Mouse (Mus musculus) midbrain, embryonic 16.5 days (tissue): ENCODE results near the gene Vps52. TPM values are rescaled to one million over a fixed set of nuclear protein-coding genes. Genes with fewer than 3 reads are reported as not detected.
"Not testable (repeated sequence)": the region's sequence is repeated elsewhere in the genome, so short reads cannot be mapped to it uniquely, and the experiment has no call there.

Experiments used
- ATAC-seq: fragments of 200-750 bp; cut with Nextera tagmentation; 2 replicates; pipeline ENCODE4 v1.8.0; 2017; ENCODE audit warnings: moderate TSS enrichment
- H3K27ac ChIP-seq: fragments of 300-500 bp; sonication (generic); 2 replicates; pipeline ENCODE4 v1.5.1; 2014; ENCODE audit warnings: mild to moderate bottlenecking, low read length, mixed read lengths
- H3K27me3 ChIP-seq: fragments of 300-500 bp; sonication (generic); 2 replicates; pipeline ENCODE4 v1.6.1; 2014; ENCODE audit warnings: low read depth, low read length, mixed read lengths; ENCODE audit not compliant: control insufficient read depth, insufficient read depth
- H3K36me3 ChIP-seq: fragments of 300-500 bp; sonication (generic); 2 replicates; pipeline ENCODE4 v1.6.1; 2014; ENCODE audit warnings: mild to moderate bottlenecking, low read length, moderate library complexity, mixed read lengths; ENCODE audit not compliant: control insufficient read depth, insufficient read depth
- H3K4me1 ChIP-seq: fragments of 300-500 bp; sonication (generic); 2 replicates; pipeline ENCODE4 v1.6.1; 2014; ENCODE audit warnings: mild to moderate bottlenecking, low read length, mixed read lengths; ENCODE audit not compliant: control insufficient read depth, insufficient read depth
- H3K4me2 ChIP-seq: fragments of 300-500 bp; sonication (generic); 2 replicates; pipeline ENCODE4 v1.6.1; 2014; ENCODE audit warnings: mild to moderate bottlenecking, low read length, mixed read lengths
- H3K4me3 ChIP-seq: fragments of 300-500 bp; sonication (generic); 2 replicates; pipeline ENCODE4 v1.5.1; 2014; ENCODE audit warnings: low read depth, mild to moderate bottlenecking, low read length, moderate library complexity, mixed read lengths
- H3K9ac ChIP-seq: fragments of 300-500 bp; sonication (generic); 2 replicates; pipeline ENCODE4 v1.6.1; 2014; ENCODE audit warnings: low read depth, low read length, mixed read lengths
- H3K9me3 ChIP-seq: fragments of 300-500 bp; sonication (generic); replicated peaks from 2 replicates; pipeline ENCODE4 v1.6.1; 2014; ENCODE audit warnings: mild to moderate bottlenecking, low read length, mixed read lengths; ENCODE audit not compliant: control insufficient read depth, poor library complexity, severe bottlenecking
- WGBS: fragments of 180-500 bp; shearing (Covaris S2); extraction: QIAGEN DNeasy Blood & Tissue Kit; methylation state at CpG from one replicate; pipeline ENCODE4 v1.1.7; 2014; 5-methylcytosine and 5-hydroxymethylcytosine counted together
- polyA plus RNA-seq: library from polyadenylated mRNA; unstranded; fragments of >200 nt; fragmentation: Nextera tagmentation; extraction: Ambion mirVana; gene quantifications from 2 replicates; pipeline ENCODE4 v1.2.1, GENCODE M21; 2015

The Vps52 gene
- polyA plus RNA-seq, 1 experiment from 2014 or later, result 80.5 TPM

DNA sequence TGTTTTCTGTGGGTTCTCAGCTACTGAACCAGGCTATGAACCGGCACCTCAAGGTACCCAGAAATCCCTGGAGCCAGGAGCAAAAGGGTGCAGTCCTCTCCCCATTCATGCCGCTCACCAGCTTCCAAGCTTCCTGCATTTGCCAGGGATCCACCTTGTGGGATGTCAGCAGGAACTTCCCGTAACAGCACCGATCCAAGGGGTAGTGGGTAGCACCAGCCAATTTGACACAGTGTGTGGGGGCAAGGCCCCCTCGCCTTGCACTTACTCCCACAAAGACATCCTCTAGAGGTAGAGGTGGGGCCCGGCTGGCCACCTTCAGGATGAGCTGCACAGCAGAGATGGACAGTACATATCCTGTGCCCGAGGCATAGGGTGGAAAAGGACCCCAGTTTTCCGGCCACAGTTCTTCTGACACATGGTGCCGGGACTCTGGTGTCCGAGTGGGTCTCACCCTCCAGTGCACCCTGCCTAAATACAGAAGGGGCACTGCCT, 5.4 kb upstream of the Vps52 start:
- Histone ChIP-seq H3K9ac (peak overlapping the region; percentile 84), H3K9me3 (no peaks in the 10 kb centered on the region), H3K27me3 (no peaks in the 10 kb centered on the region), H3K4me3 (peak overlapping the region; percentile 60), H3K4me1 (peaks cover 48% of the 10 kb centered on the region), H3K27ac (no peak overlapping the region; the same call in 1 of the 2 replicates), H3K4me2 (peak overlapping the region; percentile 94), H3K36me3 (peaks cover 22% of the 10 kb centered on the region; the same call in 1 of the 2 replicates)
- 72% methylated on average over 10 of the region's 10 CpGs for WGBS
- no peak for ATAC-seq

DNA sequence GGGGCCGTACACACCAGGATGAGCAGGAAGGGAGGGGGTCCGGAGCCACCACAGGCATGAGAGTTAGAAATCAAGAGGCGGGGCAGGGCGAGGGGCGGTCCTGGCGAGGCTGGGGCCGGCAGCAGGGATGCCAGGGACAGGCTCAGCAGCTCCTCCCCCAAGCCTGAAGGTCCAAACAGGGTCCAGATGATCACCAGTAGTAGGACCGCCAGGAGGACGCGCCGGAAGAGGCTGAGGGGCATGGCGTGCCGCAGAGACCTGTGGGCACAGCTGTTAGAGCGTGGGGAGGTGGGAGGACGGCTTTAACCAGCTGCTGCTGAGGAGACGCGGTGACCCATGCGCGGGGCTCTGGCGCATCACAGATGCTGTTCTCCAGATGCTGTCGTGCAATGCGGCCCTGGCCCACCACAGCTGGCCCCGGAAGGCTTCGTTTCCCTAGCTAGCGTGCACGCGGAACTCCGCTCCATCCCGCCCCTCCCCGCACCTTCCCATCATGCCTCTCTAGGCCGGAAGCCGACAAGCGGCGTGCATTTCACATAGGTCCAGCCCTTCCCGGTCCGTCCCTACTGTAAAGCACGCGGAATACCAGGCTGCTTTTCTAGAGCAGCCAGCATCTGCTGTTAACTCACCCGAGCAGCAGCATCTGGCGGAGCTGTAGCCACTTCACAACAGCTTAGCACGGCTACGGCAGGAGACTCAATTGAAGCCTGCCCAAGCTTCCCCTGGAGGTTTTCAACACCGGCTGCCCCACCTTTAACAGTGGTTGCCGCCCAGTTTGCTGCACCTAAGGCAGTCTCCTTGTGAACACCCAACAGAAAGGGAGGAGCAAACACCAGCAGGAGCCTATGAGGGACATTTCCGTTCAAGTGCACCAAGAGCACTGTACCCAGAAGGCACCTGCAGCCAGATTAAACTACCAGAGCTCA, 4.3 kb upstream of the Vps52 start, which contains the start of gene B3galt4:
Gene B3galt4 (minus strand): TSS at position 468 of the 926 bp plus-strand sequence.
- H3K9me3 ChIP-seq, result no peaks in the 10 kb centered on the region
- H3K36me3 ChIP-seq, result peaks cover 16% of the 10 kb centered on the region; the same call in 1 of the 2 replicates
- H3K27ac ChIP-seq, result peak within 1 kb of the TSS; percentile 89
- peak within 1 kb of the TSS; percentile 84 for H3K9ac ChIP-seq
- H3K27me3 ChIP-seq, result no peaks in the 10 kb centered on the region
- peak within 1 kb of the TSS; percentile 94 for H3K4me2 ChIP-seq
- peaks cover 49% of the 10 kb centered on the region for H3K4me1 ChIP-seq
- H3K4me3 ChIP-seq, result peak within 1 kb of the TSS; percentile 60
- WGBS, result 1% methylated on average over 45 of the region's 45 CpGs
- peak; percentile 79 for ATAC-seq

DNA sequence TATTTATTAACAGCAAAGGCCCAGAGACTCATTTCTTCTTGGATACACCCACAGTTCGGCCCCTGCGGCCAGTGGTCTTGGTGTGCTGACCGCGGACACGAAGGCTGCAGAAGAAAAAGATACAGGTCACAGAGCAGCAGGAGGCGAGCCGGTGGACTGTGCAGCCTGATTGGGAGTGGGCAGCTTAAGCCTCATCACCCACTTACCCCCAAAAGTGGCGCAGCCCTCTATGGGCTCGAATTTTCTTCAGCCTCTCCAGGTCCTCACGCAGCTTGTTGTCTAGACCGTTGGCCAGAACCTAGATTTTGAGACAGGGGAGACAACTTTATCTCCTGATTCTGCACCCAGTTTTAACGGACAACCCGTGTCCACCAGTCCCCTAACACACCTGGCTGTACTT, 3.6 kb upstream of the Vps52 start:
- Histone ChIP-seq H3K36me3 (peaks cover 15% of the 10 kb centered on the region; the same call in 1 of the 2 replicates), H3K4me2 (peak overlapping the region; percentile 94), H3K4me1 (peaks cover 56% of the 10 kb centered on the region)
- not testable (repeated sequence) for H3K9me3 ChIP-seq, H3K27me3 ChIP-seq, H3K9ac ChIP-seq, H3K27ac ChIP-seq, ATAC-seq, H3K4me3 ChIP-seq
- WGBS, result 73% methylated on average over 13 of the region's 13 CpGs

GRCm38 (mm10) chr17:33952879-33953278, 2.7 kb upstream of the Vps52 start:
- 87% methylated on average over 4 of the region's 4 CpGs for WGBS
- Histone ChIP-seq H3K36me3 (peaks cover 15% of the 10 kb centered on the region; the same call in 1 of the 2 replicates), H3K4me2 (no peak overlapping the region), H3K9ac (0 out of 2 replicates have a peak overlapping the region, but pooled peaks have one; percentile 11), H3K27me3 (no peaks in the 10 kb centered on the region), H3K9me3 (no peaks in the 10 kb centered on the region), H3K27ac (no peak overlapping the region), H3K4me1 (peaks cover 57% of the 10 kb centered on the region), H3K4me3 (no peak overlapping the region)
- no peak for ATAC-seq

DNA sequence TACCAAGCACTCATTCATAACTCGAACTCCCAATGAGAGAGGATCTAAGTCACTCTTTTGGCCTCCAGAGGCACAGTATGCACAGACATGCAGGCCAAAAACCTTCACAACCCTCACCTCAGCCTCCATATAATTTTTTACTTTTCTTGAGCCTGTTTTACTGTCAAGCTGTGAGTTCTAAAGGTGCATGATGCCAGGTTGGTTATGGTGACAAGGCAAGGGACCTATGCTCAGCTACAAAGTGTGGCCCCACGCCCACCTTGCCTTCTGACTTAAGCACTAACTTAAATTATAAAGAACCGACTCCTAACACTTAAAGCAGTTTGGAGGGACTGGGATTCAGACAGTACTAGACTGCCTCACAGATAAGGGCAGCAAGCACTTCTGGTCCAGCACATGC, 2.3 kb upstream of the Vps52 start:
- no peak overlapping the region for H3K27ac ChIP-seq
- WGBS, result 83% methylated on average over 3 of the region's 3 CpGs
- H3K27me3 ChIP-seq, result no peaks in the 10 kb centered on the region
- H3K4me1 ChIP-seq, result peaks cover 57% of the 10 kb centered on the region
- ATAC-seq, result no peak
- no peak overlapping the region for H3K4me3 ChIP-seq
- H3K9me3 ChIP-seq, result no peaks in the 10 kb centered on the region
- peaks cover 13% of the 10 kb centered on the region; the same call in 1 of the 2 replicates for H3K36me3 ChIP-seq
- no peak overlapping the region for H3K9ac ChIP-seq
- H3K4me2 ChIP-seq, result no peak overlapping the region

DNA sequence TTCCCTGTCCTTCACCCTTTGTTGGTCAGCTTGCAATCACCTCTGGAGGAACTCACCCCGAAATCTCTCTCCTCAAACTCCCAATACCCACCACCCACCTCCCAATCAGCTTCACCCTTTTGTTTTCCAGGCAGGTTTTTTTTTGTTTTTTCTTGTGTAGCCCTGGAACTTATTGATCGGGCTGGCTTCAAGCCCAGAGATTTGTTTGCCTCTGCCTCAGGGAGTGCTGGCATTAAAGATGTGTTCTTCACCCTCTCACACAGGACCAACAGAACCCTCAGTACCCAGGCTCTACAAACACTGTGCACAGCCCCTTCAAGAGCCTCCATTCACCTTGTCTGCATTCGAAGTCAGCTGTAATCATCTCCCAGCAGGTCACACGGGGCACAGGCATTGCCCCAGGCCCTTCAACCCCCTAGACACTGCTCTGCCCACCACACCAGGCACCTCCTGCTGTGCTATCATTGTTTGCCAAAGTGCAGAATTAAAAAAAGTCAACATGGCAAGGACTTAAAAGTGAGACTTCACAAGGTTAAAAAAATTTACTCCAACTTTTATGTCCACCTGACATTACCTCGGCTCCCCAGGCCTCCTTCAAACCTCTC, 1.5 kb upstream of the Vps52 start:
- WGBS, result 36% methylated on average over 5 of the region's 5 CpGs
- Histone ChIP-seq H3K27me3 (no peaks in the 10 kb centered on the region), H3K27ac (no peak overlapping the region), H3K9ac (peak overlapping the region; percentile 94), H3K4me3 (peak overlapping the region; percentile 88), H3K36me3 (peaks cover 11% of the 10 kb centered on the region; the same call in 1 of the 2 replicates), H3K9me3 (no peaks in the 10 kb centered on the region), H3K4me2 (peak overlapping the region; percentile 97), H3K4me1 (peaks cover 57% of the 10 kb centered on the region)
- no peak for ATAC-seq

GRCm38 (mm10) chr17:33954646-33955554, 712 bp upstream of the Vps52 start:
- Histone ChIP-seq H3K36me3 (peaks cover 19% of the 10 kb centered on the region; the same call in 1 of the 2 replicates), H3K9ac (peak overlapping the region; percentile 94), H3K4me3 (peak overlapping the region; percentile 88), H3K9me3 (no peaks in the 10 kb centered on the region), H3K4me1 (peaks cover 51% of the 10 kb centered on the region), H3K27me3 (no peaks in the 10 kb centered on the region), H3K27ac (peak overlapping the region; percentile 87), H3K4me2 (peak overlapping the region; percentile 97)
- under 1% methylated on average over 33 of the region's 33 CpGs for WGBS
- ATAC-seq, result peak; percentile 58

GRCm38 (mm10) chr17:33956336-33956735, 724 bp downstream of the Vps52 start:
- 9% methylated on average over 10 of the region's 10 CpGs for WGBS
- peaks cover 41% of the 10 kb centered on the region for H3K4me1 ChIP-seq
- peaks cover 26% of the 10 kb centered on the region; the same call in 1 of the 2 replicates for H3K36me3 ChIP-seq

More at GRCm38 (mm10) chr17:33956336-33956735, 724 bp downstream of the Vps52 start:
- no peak for ATAC-seq
- H3K27me3 ChIP-seq, result no peaks in the 10 kb centered on the region
- peak overlapping the region; percentile 88 for H3K4me3 ChIP-seq
- peak overlapping the region; percentile 94 for H3K27ac ChIP-seq
- H3K9ac ChIP-seq, result peak overlapping the region; percentile 87
- H3K9me3 ChIP-seq, result no peaks in the 10 kb centered on the region
- peak overlapping the region; percentile 82 for H3K4me2 ChIP-seq
